Mouse (Mus musculus): Measurements from ENCODE around the gene Lrit3. TPM values are rescaled to one million over a fixed set of nuclear protein-coding genes. Genes with fewer than 3 reads are reported as not detected.

Gene Lrit3
- total and polyA plus RNA-seq, 2 experiments: not detected

DNA sequence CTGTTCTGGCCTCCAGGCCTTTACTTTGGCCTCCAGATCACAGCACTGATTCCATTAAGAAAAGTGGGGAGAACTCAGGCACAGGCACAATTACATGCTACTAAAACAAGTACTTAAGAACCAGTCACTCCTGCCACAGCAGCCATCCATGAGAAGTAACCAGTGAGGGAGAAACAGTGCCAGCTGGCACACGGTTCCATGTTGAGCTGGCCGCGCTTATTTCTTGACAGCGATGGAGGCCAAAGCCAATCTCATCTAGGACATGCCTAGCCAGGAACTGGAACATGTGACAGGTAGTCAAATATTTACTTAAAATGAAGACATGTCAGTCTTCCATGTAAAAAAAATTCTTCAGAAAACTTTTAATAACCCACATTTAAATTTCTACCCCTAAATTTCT is 20.3 kb upstream of the Lrit3 start:
- Histone ChIP-seq H3K27ac (replicated peaks; ENCODE audit: insufficient read depth, low read depth, low read length) (no peak overlapping the region), H3K36me3 (ENCODE audit: control insufficient read depth, insufficient read depth, low read length) (peaks cover 11% of the 10 kb centered on the region), H3K9ac (ENCODE audit: low read depth, low read length) (no peak overlapping the region), H3K27me3 (ENCODE audit: control insufficient read depth, insufficient read depth, low read length) (no peaks in the 10 kb centered on the region), H3K4me1 (ENCODE audit: control insufficient read depth, insufficient read depth, low read length) (peaks cover 6% of the 10 kb centered on the region), H3K4me3 (ENCODE audit: insufficient read depth, low read depth, low read length) (no peak overlapping the region), H3K79me2 (ENCODE audit: control insufficient read depth, insufficient read depth, low read length) (peaks cover 3% of the 10 kb centered on the region; the same call in 1 of the 2 replicates)
- TF ChIP-seq CTCF (IDR thresholded peaks at IDR 0.05; ENCODE audit: low read depth, low read length) (no peak), POLR2A (IDR thresholded peaks at IDR 0.05; ENCODE audit: extremely low read depth, insufficient read depth, low read length) (no peak)
- 21% methylated on average over 4 of the region's 4 CpGs for WGBS
- peak; percentile 90 for DNase-seq (ENCODE audit: extremely low read depth, low read depth, low spot score)

DNA sequence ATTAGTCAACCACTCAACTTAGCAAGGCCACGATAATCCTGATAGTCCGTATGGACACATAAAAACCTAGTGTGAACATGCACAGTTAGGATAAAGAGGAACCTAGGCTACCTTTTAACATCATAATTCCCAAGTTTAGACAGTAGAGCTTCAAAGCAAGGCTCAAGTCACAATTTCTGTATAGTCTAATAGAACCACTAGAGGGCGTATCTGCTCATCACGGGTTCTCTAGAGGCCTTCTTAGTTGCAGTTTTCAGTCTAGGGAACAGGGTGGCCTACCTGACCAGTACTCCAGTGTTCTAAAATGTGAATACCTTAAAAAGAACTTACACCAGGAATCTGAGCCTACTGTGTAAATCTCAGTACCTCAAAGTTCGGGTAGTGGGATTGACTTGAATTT is 19.5 kb upstream of the Lrit3 start:
- H3K36me3 ChIP-seq (ENCODE audit: control insufficient read depth, insufficient read depth, low read length): peaks cover 11% of the 10 kb centered on the region
- H3K9ac ChIP-seq (ENCODE audit: low read depth, low read length): no peak overlapping the region
- H3K79me2 ChIP-seq (ENCODE audit: control insufficient read depth, insufficient read depth, low read length): no peaks in the 10 kb centered on the region; the same call in 1 of the 2 replicates
- H3K27ac ChIP-seq (replicated peaks; ENCODE audit: insufficient read depth, low read depth, low read length): no peak overlapping the region
- WGBS: 55% methylated on average over 5 of the region's 5 CpGs
- TF ChIP-seq CTCF (IDR thresholded peaks at IDR 0.05; ENCODE audit: low read depth, low read length) (peak; percentile 15; the same call in 1 of the 2 replicates), POLR2A (IDR thresholded peaks at IDR 0.05; ENCODE audit: extremely low read depth, insufficient read depth, low read length) (no peak)
- peak; percentile 50 for DNase-seq (ENCODE audit: extremely low read depth, low read depth, low spot score)
- peaks cover 6% of the 10 kb centered on the region for H3K4me1 ChIP-seq (ENCODE audit: control insufficient read depth, insufficient read depth, low read length)
- H3K4me3 ChIP-seq (ENCODE audit: insufficient read depth, low read depth, low read length): no peak overlapping the region
- no peaks in the 10 kb centered on the region for H3K27me3 ChIP-seq (ENCODE audit: control insufficient read depth, insufficient read depth, low read length)

DNA sequence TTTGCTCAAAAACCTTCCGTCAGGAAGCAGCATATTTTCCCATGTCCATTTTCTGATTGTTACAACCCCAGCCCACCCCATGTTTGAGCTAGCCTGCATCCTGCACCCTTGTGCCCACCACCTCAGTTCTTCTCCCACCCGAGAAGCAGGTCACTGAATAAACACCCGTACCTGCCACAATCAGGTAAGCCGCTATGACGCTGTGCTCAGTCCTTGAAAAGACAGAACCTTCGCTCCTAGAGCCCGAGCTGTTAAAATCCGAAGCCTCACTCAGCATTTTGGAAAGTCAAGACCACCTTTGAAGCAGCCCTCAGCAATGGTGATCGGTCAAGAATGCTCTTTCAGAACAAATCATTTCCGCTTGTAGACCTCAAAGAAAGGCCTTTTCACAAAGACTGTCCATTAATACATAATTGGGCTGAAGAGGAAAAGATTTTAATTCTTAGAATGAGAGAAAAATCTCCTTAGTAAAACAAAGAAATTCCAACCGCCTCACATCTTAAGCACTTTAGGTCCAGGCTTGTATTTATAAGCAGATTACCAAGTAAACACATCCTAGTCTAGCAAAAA is 18.5 kb upstream of the Lrit3 start, which contains the start of gene Rrh:
Gene Rrh (minus strand): TSS at position 382 of the 570 bp plus-strand sequence.
- WGBS: 96% methylated on average over 11 of the region's 11 CpGs

DNA sequence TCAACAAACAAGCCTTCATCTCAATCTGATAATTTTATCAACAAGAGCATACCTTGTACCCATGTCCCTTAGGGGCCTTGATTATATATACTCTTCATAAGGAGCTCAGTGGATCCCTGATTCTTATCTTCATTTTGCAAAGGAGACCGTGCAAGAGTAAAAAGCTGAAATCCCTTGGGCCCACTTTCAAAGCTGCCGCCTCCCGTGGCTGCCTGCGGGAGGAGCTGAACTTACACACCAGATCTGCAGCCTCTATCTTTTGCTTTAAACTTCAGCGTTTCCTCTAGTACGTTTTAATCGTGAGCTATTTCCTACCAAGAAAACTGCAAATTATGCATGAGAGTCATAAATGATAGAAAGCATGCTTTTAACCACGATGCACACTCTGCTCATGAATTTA is 17.9 kb upstream of the Lrit3 start:
- H3K4me3 ChIP-seq (ENCODE audit: insufficient read depth, low read depth, low read length): no peak overlapping the region
- H3K4me1 ChIP-seq (ENCODE audit: control insufficient read depth, insufficient read depth, low read length): peaks cover 6% of the 10 kb centered on the region
- H3K27me3 ChIP-seq (ENCODE audit: control insufficient read depth, insufficient read depth, low read length): no peaks in the 10 kb centered on the region
- no peak for DNase-seq (ENCODE audit: extremely low read depth, low read depth, low spot score)
- no peak for TF ChIP-seq POLR2A (IDR thresholded peaks at IDR 0.05; ENCODE audit: extremely low read depth, insufficient read depth, low read length)
- no peak for TF ChIP-seq CTCF (IDR thresholded peaks at IDR 0.05; ENCODE audit: low read depth, low read length)
- H3K36me3 ChIP-seq (ENCODE audit: control insufficient read depth, insufficient read depth, low read length): peaks cover 11% of the 10 kb centered on the region
- no peak overlapping the region for H3K9ac ChIP-seq (ENCODE audit: low read depth, low read length)
- 79% methylated on average over 8 of the region's 8 CpGs for WGBS
- H3K79me2 ChIP-seq (ENCODE audit: control insufficient read depth, insufficient read depth, low read length): no peaks in the 10 kb centered on the region
- no peak overlapping the region for H3K27ac ChIP-seq (replicated peaks; ENCODE audit: insufficient read depth, low read depth, low read length)

More for the DNA sequence above, 18.5 kb upstream of the Lrit3 start, which contains the start of gene Rrh:
- Histone ChIP-seq H3K27me3 (ENCODE audit: control insufficient read depth, insufficient read depth, low read length) (no peaks in the 10 kb centered on the region), H3K79me2 (ENCODE audit: control insufficient read depth, insufficient read depth, low read length) (no peaks in the 10 kb centered on the region), H3K27ac (replicated peaks; ENCODE audit: insufficient read depth, low read depth, low read length) (no peak within 1 kb of the TSS), H3K4me3 (ENCODE audit: insufficient read depth, low read depth, low read length) (no peak within 1 kb of the TSS), H3K36me3 (ENCODE audit: control insufficient read depth, insufficient read depth, low read length) (peaks cover 11% of the 10 kb centered on the region), H3K4me1 (ENCODE audit: control insufficient read depth, insufficient read depth, low read length) (peaks cover 6% of the 10 kb centered on the region), H3K9ac (ENCODE audit: low read depth, low read length) (no peak within 1 kb of the TSS)
- DNase-seq (ENCODE audit: extremely low read depth, low read depth, low spot score): no peak
- TF ChIP-seq CTCF (IDR thresholded peaks at IDR 0.05; ENCODE audit: low read depth, low read length) (no peak), POLR2A (IDR thresholded peaks at IDR 0.05; ENCODE audit: extremely low read depth, insufficient read depth, low read length) (no peak)

DNA sequence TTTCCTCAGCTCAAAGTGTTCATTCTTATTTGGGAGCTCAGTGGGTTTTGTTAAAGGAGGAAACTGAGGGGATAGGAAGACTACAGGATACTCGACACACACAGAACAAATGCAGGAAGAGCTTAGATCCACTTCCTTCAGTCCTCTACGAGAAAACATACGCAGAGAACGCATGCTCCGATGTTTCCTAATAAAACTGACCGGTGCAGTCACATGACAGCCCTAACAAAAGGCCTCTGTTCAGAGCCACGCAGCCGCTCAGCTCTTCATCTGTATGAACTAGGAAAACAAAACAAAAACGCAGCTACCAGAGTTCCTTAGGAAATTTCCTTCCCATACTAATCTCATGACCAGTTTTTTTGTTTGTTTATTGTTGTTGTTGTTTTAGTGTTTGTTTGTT is 17.0 kb upstream of the Lrit3 start:
- no peak overlapping the region for H3K27ac ChIP-seq (replicated peaks; ENCODE audit: insufficient read depth, low read depth, low read length)
- peaks cover 6% of the 10 kb centered on the region for H3K4me1 ChIP-seq (ENCODE audit: control insufficient read depth, insufficient read depth, low read length)
- no peak overlapping the region for H3K4me3 ChIP-seq (ENCODE audit: insufficient read depth, low read depth, low read length)
- no peaks in the 10 kb centered on the region for H3K27me3 ChIP-seq (ENCODE audit: control insufficient read depth, insufficient read depth, low read length)
- TF ChIP-seq CTCF (IDR thresholded peaks at IDR 0.05; ENCODE audit: low read depth, low read length): no peak
- TF ChIP-seq POLR2A (IDR thresholded peaks at IDR 0.05; ENCODE audit: extremely low read depth, insufficient read depth, low read length): no peak
- 87% methylated on average over 9 of the region's 9 CpGs for WGBS
- H3K79me2 ChIP-seq (ENCODE audit: control insufficient read depth, insufficient read depth, low read length): no peaks in the 10 kb centered on the region
- no peak overlapping the region for H3K9ac ChIP-seq (ENCODE audit: low read depth, low read length)
- DNase-seq (ENCODE audit: extremely low read depth, low read depth, low spot score): no peak
- H3K36me3 ChIP-seq (ENCODE audit: control insufficient read depth, insufficient read depth, low read length): peaks cover 6% of the 10 kb centered on the region; the same call in 1 of the 2 replicates

DNA sequence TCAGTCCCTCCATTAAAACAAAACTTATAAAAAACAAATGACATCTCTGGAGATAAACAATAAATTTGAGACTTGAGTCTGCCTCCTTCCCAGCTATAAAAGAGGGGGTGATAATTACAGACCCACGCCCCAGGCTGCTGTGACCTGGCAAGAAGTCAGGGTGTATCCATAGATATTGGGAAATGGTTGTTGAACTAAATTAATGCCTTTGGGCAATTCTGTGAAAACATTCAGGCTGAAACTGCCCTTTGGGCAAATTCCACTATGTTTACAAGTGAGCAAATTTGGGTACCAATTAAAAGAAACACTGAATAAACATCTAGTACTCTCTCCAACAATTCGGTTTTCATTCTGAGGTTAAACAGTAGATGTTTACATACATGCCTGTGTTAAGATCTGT is 4.8 kb downstream of the Lrit3 start:
- DNase-seq (ENCODE audit: extremely low read depth, low read depth, low spot score): no peak
- TF ChIP-seq POLR2A (IDR thresholded peaks at IDR 0.05; ENCODE audit: extremely low read depth, insufficient read depth, low read length): no peak
- no peak for TF ChIP-seq CTCF (IDR thresholded peaks at IDR 0.05; ENCODE audit: low read depth, low read length)
- H3K79me2 ChIP-seq (ENCODE audit: control insufficient read depth, insufficient read depth, low read length): no peaks in the 10 kb centered on the region
- no peaks in the 10 kb centered on the region for H3K4me1 ChIP-seq (ENCODE audit: control insufficient read depth, insufficient read depth, low read length)
- H3K27me3 ChIP-seq (ENCODE audit: control insufficient read depth, insufficient read depth, low read length): no peaks in the 10 kb centered on the region
- no peak overlapping the region for H3K9ac ChIP-seq (ENCODE audit: low read depth, low read length)
- H3K27ac ChIP-seq (replicated peaks; ENCODE audit: insufficient read depth, low read depth, low read length): no peak overlapping the region
- no peaks in the 10 kb centered on the region for H3K36me3 ChIP-seq (ENCODE audit: control insufficient read depth, insufficient read depth, low read length)
- 55% methylated on average over 2 of the region's 2 CpGs for WGBS
- H3K4me3 ChIP-seq (ENCODE audit: insufficient read depth, low read depth, low read length): no peak overlapping the region

Measured in liver, adult 2 months (tissue).